Mouse (Mus musculus) liver, postnatal 0 days (tissue): ENCODE results near the gene Vac14.

Experiments used
- CTCF ChIP-seq: sonication (generic); IDR thresholded peaks from 2 replicates; pipeline ENCODE4 v1.5.1; 2016; ENCODE audit warnings: antibody characterized with exemption, low read depth
- EP300 ChIP-seq: IDR thresholded peaks from 2 replicates; pipeline ENCODE4 v1.6.1; 2016; ENCODE audit warnings: antibody characterized with exemption, low read depth, mild to moderate bottlenecking

GRCm38 (mm10) chr8:110636182-110636581 is 17.8 kb downstream of the Vac14 start:
- TF ChIP-seq EP300 (no peak), CTCF (no peak)
